Mouse (Mus musculus) spleen, adult 2 months (tissue): ENCODE measurements around the gene Pitpna.

ENCODE experiments used
- CTCF ChIP-seq: fragments of 200-500 bp; IDR thresholded peaks from 2 replicates; pipeline ENCODE4 v1.5.1; 2011; ENCODE audit warnings: mild to moderate bottlenecking, inconsistent platforms; ENCODE audit not compliant: insufficient read depth, insufficient read length, insufficient replicate concordance; ENCODE audit errors: extremely low read depth
- POLR2A ChIP-seq: fragments of 200-500 bp; IDR thresholded peaks from 2 replicates; pipeline ENCODE4 v1.6.1; 2011; ENCODE audit warnings: low read depth, low read length, inconsistent platforms

DNA sequence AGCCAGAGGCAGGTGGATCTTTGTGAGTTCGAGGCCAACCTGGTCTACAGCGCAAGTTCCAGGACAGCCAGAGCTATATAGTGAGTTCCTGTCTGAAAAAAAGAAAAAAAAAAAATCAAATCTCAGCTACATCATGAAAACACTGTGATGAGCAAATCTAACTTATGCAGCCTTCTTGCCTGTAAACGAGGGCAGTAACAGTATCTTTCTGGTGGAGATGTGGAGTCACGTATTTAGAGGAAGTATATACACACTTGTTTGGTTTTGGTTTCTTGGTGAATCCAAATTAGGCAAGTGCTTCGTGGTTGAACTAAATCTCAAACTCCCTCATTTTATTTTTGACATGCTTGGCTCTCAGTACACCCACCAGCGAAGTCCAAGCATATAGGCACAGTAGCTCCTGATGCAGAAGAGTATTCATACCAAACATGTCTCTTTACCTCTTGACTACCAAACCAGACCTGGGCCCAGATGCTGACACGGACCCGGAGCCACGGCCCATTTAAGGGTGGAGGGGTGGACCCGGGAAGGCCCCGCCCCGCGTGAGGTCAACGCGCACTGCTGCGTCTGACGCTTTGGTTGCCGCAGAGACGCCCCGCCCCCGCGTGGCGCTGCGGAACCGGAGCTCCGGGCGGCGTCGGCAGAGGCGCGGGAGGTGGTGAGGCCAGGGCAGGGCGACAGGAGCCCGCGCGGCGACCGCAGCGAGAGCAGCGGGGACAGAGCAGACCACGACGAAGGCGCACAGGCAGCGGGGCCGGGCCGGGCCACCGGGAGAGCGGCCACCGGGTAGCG, at the start of gene Pitpna:
- TF ChIP-seq CTCF (no peak), POLR2A (peak; percentile 89)
